Mouse (Mus musculus): ENCODE data around the gene Ypel2. TPM values are rescaled to one million over a fixed set of nuclear protein-coding genes. Genes with fewer than 3 reads are reported as not detected.
"Not testable (repeated sequence)": the region's sequence is repeated elsewhere in the genome, so short reads cannot be mapped to it uniquely, and the experiment has no call there.

Gene Ypel2
- not detected in 2 replicates for polyA plus RNA-seq (2012; ENCODE audit: insufficient read depth, insufficient read length, low replicate concordance, missing spikeins)

DNA sequence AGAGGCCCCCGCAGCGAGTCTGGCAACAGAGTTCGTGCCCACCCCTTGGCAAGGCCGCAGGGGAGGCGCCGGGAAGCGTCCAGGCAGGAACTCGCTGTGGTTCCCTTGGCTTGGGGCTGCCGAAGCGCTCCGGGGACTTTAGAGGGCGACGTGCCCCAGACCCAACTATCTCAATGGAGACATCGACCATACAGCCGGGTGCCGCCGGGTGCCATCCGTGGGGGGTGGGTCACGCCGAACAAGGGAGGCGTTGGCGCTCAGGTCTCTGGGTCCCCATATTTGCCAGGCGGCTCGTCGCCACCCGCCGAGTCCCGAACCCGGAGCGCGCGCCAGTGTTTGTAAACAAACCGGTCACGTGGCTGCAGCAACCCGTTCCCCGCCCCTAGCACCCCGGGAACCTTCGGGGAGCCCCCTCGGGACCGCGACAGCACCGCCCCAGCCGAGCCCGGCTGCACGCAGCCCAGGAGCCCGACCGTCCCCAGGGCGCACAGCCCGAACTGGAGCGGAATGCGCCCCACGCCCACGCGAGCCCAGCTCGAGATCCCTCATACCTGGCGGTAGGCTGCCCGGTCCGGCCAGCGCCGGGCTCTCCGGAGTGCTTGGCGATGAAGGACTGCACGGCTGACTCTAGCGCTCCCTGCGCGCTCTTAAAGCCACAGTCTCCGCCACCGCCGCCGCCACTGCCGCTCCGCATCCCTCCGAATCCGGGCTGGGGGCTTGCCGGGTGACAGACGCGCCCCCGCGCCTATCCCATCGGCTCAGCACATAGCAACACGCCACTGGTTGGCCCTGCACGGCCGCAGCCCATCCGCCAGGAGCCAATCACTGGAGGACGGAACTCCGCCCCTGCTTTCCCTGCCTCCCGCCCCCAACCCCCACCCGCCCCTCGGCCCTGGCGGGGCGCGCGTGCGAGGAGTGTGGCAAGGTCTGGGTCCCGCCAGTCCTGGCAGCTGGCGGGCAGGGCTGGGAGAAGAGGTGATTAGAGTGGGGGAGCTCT, at the start of gene Ypel2:
Gene Ypel2 (minus strand): TSS at position 667 of the 997 bp plus-strand sequence.
- H3K4me3 ChIP-seq (ENCODE audit: insufficient read depth, low read depth, low read length), result peak within 1 kb of the TSS; percentile 98
- peak within 1 kb of the TSS; percentile 94 for H3K27ac ChIP-seq (ENCODE audit: insufficient read depth, low read depth, low read length)
- H3K4me1 ChIP-seq (ENCODE audit: control insufficient read depth, insufficient read depth, low read length), result peaks cover 16% of the 10 kb centered on the region

DNA sequence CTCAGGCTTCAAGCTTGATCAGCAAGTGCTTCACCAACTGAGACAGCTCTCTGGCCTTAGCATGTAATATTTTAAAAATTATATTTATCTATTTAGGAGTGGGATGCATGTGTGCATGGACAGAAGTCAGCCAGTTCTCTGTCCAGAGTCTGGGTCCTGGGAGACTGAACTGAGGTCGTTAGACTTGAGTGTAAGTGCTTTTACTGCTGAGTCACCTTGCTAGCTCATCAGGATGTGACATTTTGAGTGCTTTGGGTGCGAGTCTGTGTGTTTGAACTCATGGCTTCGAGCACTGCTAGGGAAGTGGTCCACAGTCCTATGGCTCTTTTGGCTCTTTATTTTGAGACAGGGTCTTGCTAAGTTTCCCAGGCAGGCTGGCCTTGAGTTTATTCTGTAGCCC, 49.5 kb upstream of the Ypel2 start:
- TF ChIP-seq POLR2A (IDR thresholded peaks at IDR 0.05; ENCODE audit: insufficient read depth, low read depth, low read length) (no peak), CTCF (IDR thresholded peaks at IDR 0.05; ENCODE audit: insufficient read depth, low read depth, low read length) (no peak)
- 88% methylated on average over 3 of the region's 3 CpGs for WGBS
- H3K4me1 ChIP-seq (ENCODE audit: control insufficient read depth, insufficient read depth, low read length), result peaks cover 8% of the 10 kb centered on the region
- no peak overlapping the region for H3K4me3 ChIP-seq (ENCODE audit: insufficient read depth, low read depth, low read length)
- no peak overlapping the region for H3K27ac ChIP-seq (ENCODE audit: insufficient read depth, low read depth, low read length)

More for the DNA sequence above, at the start of gene Ypel2:
- TF ChIP-seq CTCF (IDR thresholded peaks at IDR 0.05; ENCODE audit: insufficient read depth, low read depth, low read length) (no peak), POLR2A (IDR thresholded peaks at IDR 0.05; ENCODE audit: insufficient read depth, low read depth, low read length) (peak; percentile 95)
- WGBS, result under 1% methylated on average over 94 of the region's 96 CpGs

DNA sequence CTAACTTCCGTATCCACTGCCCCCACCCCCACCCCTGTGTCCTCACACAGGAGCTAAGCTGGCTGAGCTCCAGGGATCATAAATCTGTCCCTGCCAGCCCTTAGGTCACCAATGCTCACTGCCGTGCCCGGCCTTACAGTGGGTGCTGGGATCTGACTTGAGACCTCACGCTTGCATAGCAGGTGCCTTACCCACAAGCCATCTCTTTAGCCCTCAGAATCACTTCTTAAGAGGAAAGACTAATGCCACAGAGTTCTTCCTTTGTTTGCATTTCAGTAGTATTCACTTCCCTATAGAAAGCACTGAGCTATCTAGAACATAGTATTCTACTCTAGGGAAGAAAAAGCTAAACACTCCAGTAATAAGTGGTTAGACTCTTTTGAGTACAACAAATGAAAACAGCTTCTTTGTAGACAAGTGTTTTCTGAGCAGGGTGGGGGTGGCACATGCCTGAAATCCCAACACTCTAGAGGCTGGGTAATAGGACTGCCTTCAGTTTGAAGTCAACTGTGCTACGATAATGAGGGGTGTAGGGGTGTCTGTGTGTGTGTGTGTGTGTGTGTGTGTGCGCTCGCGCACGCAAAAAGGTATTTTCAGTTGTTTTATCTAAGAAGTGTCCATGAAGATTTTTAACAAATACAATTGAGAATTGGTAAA, 45.9 kb upstream of the Ypel2 start:
- Histone ChIP-seq H3K4me1 (ENCODE audit: control insufficient read depth, insufficient read depth, low read length) (peaks cover 8% of the 10 kb centered on the region), H3K27ac (ENCODE audit: insufficient read depth, low read depth, low read length) (peak overlapping the region; percentile 75; the same call in 1 of the 2 replicates), H3K4me3 (ENCODE audit: insufficient read depth, low read depth, low read length) (no peak overlapping the region)
- TF ChIP-seq POLR2A (IDR thresholded peaks at IDR 0.05; ENCODE audit: insufficient read depth, low read depth, low read length), result no peak
- no peak for TF ChIP-seq CTCF (IDR thresholded peaks at IDR 0.05; ENCODE audit: insufficient read depth, low read depth, low read length)
- WGBS, result 60% methylated on average over 9 of the region's 9 CpGs

DNA sequence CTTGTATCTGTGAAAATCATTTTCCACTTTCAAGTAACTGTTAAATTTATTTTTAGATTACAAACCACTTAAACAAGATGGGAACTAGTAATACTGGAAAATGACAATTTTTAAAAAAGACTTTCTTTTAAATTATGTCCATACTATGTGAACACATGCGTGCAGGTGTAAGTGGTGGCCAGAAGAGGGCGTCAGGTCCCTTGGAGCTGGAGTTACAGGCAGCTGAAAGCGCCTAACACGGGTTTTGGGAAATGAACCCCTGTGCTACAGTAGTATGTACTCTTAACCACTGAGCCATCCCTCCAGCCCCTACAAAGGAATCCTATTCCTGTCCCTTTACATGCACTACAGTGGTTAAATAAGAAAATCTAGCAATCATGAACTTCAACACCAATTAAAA, 42.7 kb upstream of the Ypel2 start:
- TF ChIP-seq CTCF (IDR thresholded peaks at IDR 0.05; ENCODE audit: insufficient read depth, low read depth, low read length) (no peak), POLR2A (IDR thresholded peaks at IDR 0.05; ENCODE audit: insufficient read depth, low read depth, low read length) (no peak)
- WGBS, result 72% methylated on average over 4 of the region's 4 CpGs
- Histone ChIP-seq H3K4me1 (ENCODE audit: control insufficient read depth, insufficient read depth, low read length) (peaks cover 8% of the 10 kb centered on the region), H3K27ac (ENCODE audit: insufficient read depth, low read depth, low read length) (no peak overlapping the region), H3K4me3 (ENCODE audit: insufficient read depth, low read depth, low read length) (no peak overlapping the region)

DNA sequence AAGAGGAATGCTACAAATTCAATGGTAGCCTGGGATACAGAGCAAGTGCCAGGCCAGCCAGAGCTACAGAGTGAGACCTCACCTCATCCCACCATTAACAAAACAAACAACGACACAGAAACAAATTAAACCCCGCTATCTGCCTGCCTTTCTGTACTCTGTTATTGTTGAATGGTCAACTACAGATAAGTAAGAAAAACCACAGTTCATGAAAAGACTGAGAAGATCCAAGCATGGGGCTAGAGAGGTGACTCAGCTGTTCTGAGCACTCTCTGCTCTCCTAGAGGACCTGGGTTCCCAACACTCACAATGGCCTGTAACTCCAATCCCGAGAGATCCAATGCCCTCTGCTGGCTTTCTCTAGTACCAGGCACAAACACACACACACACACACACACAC, 34.7 kb upstream of the Ypel2 start:
- Histone ChIP-seq H3K27ac (ENCODE audit: insufficient read depth, low read depth, low read length) (no peak overlapping the region), H3K4me3 (ENCODE audit: insufficient read depth, low read depth, low read length) (no peak overlapping the region), H3K4me1 (ENCODE audit: control insufficient read depth, insufficient read depth, low read length) (no peaks in the 10 kb centered on the region)
- no peak for TF ChIP-seq POLR2A (IDR thresholded peaks at IDR 0.05; ENCODE audit: insufficient read depth, low read depth, low read length)
- TF ChIP-seq CTCF (IDR thresholded peaks at IDR 0.05; ENCODE audit: insufficient read depth, low read depth, low read length), result no peak
- 96% methylated on average over 3 of the region's 3 CpGs for whole genome bisulfite sequencing

DNA sequence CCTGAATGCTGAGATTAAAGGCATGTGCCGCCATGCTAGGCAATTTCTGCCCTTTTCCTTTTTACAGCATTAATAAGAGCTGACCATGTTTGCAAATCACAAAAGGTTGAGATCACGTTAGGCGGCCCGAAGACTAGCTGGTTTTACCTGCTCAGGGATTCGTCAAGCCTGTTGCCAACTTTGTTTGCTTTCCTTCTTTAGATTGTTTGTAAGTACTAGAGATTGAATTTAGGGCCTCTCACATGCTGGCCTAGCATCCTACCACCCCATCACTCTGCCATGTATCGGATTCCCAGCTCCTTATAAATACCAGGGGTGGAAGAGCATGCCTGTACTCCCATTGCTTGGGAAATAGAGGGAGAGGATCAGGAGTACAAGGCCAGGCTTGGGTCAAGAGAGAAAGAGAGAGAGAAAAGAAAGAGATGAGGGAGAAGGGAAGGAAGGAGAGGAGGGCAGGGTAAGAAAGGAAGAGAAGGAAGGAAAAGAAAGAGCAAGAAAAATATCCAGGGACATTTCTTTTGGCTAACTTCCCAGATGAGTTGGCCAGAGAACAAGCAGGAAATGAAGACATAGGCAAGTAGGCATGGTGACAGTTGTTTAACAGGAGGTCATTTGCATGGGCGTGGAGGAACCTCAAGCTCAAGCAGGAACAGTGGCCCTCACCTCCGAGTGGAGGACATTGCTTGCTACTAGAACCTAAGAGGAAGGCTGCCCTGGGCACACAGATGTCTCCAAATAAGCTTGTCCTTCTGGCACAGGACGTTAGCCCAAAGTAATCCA, 32.8 kb upstream of the Ypel2 start:
- Histone ChIP-seq H3K4me3 (ENCODE audit: insufficient read depth, low read depth, low read length) (no peak overlapping the region), H3K4me1 (ENCODE audit: control insufficient read depth, insufficient read depth, low read length) (no peaks in the 10 kb centered on the region), H3K27ac (ENCODE audit: insufficient read depth, low read depth, low read length) (no peak overlapping the region)
- WGBS, result 78% methylated on average over 9 of the region's 9 CpGs
- TF ChIP-seq POLR2A (IDR thresholded peaks at IDR 0.05; ENCODE audit: insufficient read depth, low read depth, low read length) (no peak), CTCF (IDR thresholded peaks at IDR 0.05; ENCODE audit: insufficient read depth, low read depth, low read length) (no peak)

DNA sequence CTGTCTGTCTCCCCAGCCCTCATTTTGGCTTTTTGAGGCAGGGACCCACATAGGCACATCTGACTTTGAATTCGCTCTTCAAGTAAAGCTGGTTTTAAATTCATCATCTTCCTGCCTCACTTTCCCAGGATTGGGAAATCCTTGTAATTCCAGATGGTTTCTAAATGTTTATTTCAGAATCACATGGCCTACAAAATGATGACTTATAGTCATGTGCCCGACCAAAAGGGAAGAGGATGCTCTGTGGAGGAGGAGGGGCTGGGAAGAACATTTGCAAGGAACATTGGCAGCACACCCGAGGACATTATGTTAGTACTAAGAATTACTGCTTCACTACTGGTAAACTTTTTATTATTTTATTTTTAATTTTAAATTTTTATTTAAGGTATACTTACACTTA, 31.8 kb upstream of the Ypel2 start:
- H3K27ac ChIP-seq (ENCODE audit: insufficient read depth, low read depth, low read length), result no peak overlapping the region
- no peak for TF ChIP-seq CTCF (IDR thresholded peaks at IDR 0.05; ENCODE audit: insufficient read depth, low read depth, low read length)
- 63% methylated on average over 3 of the region's 3 CpGs for WGBS
- no peak overlapping the region for H3K4me3 ChIP-seq (ENCODE audit: insufficient read depth, low read depth, low read length)
- no peaks in the 10 kb centered on the region for H3K4me1 ChIP-seq (ENCODE audit: control insufficient read depth, insufficient read depth, low read length)

DNA sequence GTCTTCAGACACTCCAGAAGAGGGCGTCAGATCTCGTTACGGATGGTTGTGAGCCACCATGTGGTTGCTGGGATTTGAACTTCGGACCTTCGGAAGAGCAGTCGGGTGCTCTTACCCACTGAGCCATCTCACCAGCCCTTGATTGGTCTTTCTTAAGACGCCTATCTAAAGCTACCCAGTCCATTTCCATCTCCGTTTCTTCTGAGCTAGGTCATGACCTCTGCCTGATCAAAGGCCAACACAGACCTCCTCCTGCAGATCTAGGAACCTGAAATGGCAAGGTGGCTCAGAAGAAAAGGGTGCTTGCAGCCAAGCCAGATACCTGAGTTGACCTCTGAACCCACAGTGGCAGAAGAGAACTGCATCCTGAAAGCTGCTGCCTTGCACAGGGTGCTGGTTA, 29.7 kb upstream of the Ypel2 start:
- whole genome bisulfite sequencing, result 76% methylated on average over 8 of the region's 8 CpGs
- not testable (repeated sequence) for H3K4me1 ChIP-seq (ENCODE audit: control insufficient read depth, insufficient read depth, low read length); H3K27ac ChIP-seq (ENCODE audit: insufficient read depth, low read depth, low read length); H3K4me3 ChIP-seq (ENCODE audit: insufficient read depth, low read depth, low read length)

Data from olfactory bulb, adult 2 months (tissue).